ENCODE assay signal across 21 mouse cellular contexts in the genomic region with DNA sequence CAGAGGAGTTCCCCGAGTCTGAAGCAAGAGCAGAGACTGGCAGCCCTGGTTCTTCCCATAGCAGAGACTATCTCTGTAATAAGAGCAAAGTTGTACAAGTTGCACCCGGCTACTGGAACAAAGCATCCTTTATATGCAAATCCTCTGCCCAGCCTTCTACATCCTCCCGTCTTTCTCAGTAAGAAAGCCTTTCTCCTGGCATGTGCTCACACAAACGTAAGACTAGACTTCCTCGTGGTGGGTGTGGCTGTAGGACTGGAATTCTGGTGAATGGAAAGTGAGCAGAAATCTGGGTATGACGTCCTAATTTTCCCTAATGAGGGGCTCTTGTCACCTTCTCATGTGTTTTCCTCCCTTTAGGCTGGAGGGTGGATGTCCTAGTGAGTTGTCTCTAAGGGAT.
DNase-seq lines count a peak whose midpoint lies in the region; ATAC-seq and TF ChIP-seq lines count a peak whose summit lies in the region.
"Had no signal": no experiment of that assay in that cellular context is flagged by ENCODE, and none has a peak within 500 bp of the region (broad histone marks: within the 10 kb centered on the region; RNA-seq: fewer than 3 reads in every experiment).

No protein-coding gene starts in this region.

- H3K27ac ChIP-seq in stomach, embryonic 16.5 days (ENCODE audit: low read length), result 0 out of 2 replicates have a peak overlapping the region, but pooled peaks have one; percentile 4
- H3K27ac ChIP-seq in stomach, postnatal 0 days (replicated peaks), result no peak overlapping the region
- H3K27ac ChIP-seq in embryonic fibroblast, embryonic 13.5 days (ENCODE audit: insufficient read depth, low read length), result peak overlapping the region; percentile 88
- H3K27ac ChIP-seq: embryonic facial prominence, embryonic 15.5 days; forebrain, embryonic 12.5 days; heart, embryonic 13.5 days; hindbrain, embryonic 15.5 days had no signal

- H3K9me3 ChIP-seq in stomach, embryonic 16.5 days (replicated peaks; ENCODE audit: control insufficient read depth, low read length), result no peaks in the 10 kb centered on the region
- no peaks in the 10 kb centered on the region for H3K9me3 ChIP-seq in stomach, postnatal 0 days (ENCODE audit: control insufficient read depth, low read length)
- H3K9me3 ChIP-seq: embryonic facial prominence, embryonic 15.5 days; forebrain, embryonic 12.5 days; heart, embryonic 13.5 days; hindbrain, embryonic 15.5 days had no signal

- TF ChIP-seq EP300 in stomach, postnatal 0 days (optimal IDR thresholded peaks at IDR 0.05), result no peak

- 57% methylated on average over 6 of the region's 6 CpGs for WGBS in stomach, embryonic 16.5 days
- WGBS in stomach, postnatal 0 days, result 45% methylated on average over 6 of the region's 6 CpGs

- TF ChIP-seq POLR2A in embryonic fibroblast, embryonic 13.5 days (IDR thresholded peaks at IDR 0.05; ENCODE audit: low read depth, low read length), result no peak

- H3K4me1 ChIP-seq in stomach, embryonic 16.5 days (ENCODE audit: control insufficient read depth, insufficient read depth, low read length), result no peaks in the 10 kb centered on the region
- H3K4me1 ChIP-seq in stomach, postnatal 0 days (replicated peaks; ENCODE audit: control insufficient read depth, insufficient read depth), result no peaks in the 10 kb centered on the region
- H3K4me1 ChIP-seq in embryonic fibroblast, embryonic 13.5 days (ENCODE audit: control insufficient read depth, insufficient read depth, low read length), result peaks cover 27% of the 10 kb centered on the region
- H3K4me1 ChIP-seq: embryonic facial prominence, embryonic 15.5 days; forebrain, embryonic 12.5 days; heart, embryonic 13.5 days; hindbrain, embryonic 15.5 days had no signal

- H3K9ac ChIP-seq in stomach, embryonic 16.5 days (ENCODE audit: low read length), result no peak overlapping the region
- no peak overlapping the region for H3K9ac ChIP-seq in stomach, postnatal 0 days (ENCODE audit: low read length)
- H3K9ac ChIP-seq: embryonic facial prominence, embryonic 15.5 days; forebrain, embryonic 12.5 days; heart, embryonic 13.5 days; hindbrain, embryonic 15.5 days had no signal

- H3K4me3 ChIP-seq in stomach, embryonic 16.5 days (replicated peaks; ENCODE audit: low read length), result no peak overlapping the region
- no peak overlapping the region for H3K4me3 ChIP-seq in stomach, postnatal 0 days (ENCODE audit: low read depth, low read length)
- H3K4me3 ChIP-seq in embryonic fibroblast, embryonic 13.5 days (ENCODE audit: insufficient read depth, low read length), result no peak overlapping the region
- H3K4me3 ChIP-seq: embryonic facial prominence, embryonic 15.5 days; forebrain, embryonic 12.5 days; heart, embryonic 13.5 days; hindbrain, embryonic 15.5 days had no signal

- no peak for DNase-seq in stomach, postnatal 0 days (ENCODE audit: low spot score)
- peak; percentile 17 for DNase-seq in Muller cell, postnatal 12 days (ENCODE audit: inconsistent ontology term)
- DNase-seq in kidney, adult 8-10 months, result no peak
- no peak for DNase-seq in cerebellum, adult 9-11 months
- DNase-seq: adrenal gland, postnatal 14 days; cerebellum, adult 11-12 months; cerebellum, adult 9-10 months; cerebellum, postnatal 36 days; gastrocnemius, postnatal 14 days; heart, postnatal 36 days had no signal

- no peak overlapping the region for H3K4me2 ChIP-seq in stomach, embryonic 16.5 days (ENCODE audit: low read depth, low read length)
- no peak overlapping the region for H3K4me2 ChIP-seq in stomach, postnatal 0 days (replicated peaks; ENCODE audit: low read depth)
- H3K4me2 ChIP-seq: embryonic facial prominence, embryonic 15.5 days; forebrain, embryonic 12.5 days; heart, embryonic 13.5 days; hindbrain, embryonic 15.5 days had no signal

- no peaks in the 10 kb centered on the region for H3K27me3 ChIP-seq in stomach, embryonic 16.5 days (ENCODE audit: control insufficient read depth, insufficient read depth, low read length)
- no peaks in the 10 kb centered on the region for H3K27me3 ChIP-seq in stomach, postnatal 0 days (ENCODE audit: control insufficient read depth, insufficient read depth, low read length)
- H3K27me3 ChIP-seq: embryonic facial prominence, embryonic 15.5 days; hindbrain, embryonic 15.5 days had no signal

- no peak for ATAC-seq in stomach, embryonic 16.5 days (ENCODE audit: insufficient read depth, low FRiP score)
- no peak for ATAC-seq in stomach, postnatal 0 days (ENCODE audit: low FRiP score, low TSS enrichment)
- ATAC-seq in megakaryocyte progenitor cell, adult 5-6 weeks (replicated peaks; ENCODE audit: poor library complexity), result no peak
- ATAC-seq: activated CD4-positive, CD25-positive, alpha-beta regulatory T cell, adult 4 months; CD4-positive, CD25-positive, alpha-beta regulatory T cell, adult 4 months; forebrain, embryonic 16.5 days; intestine, embryonic 16.5 days had no signal

- H3K36me3 ChIP-seq in stomach, embryonic 16.5 days (ENCODE audit: control insufficient read depth, insufficient read depth, low read length), result no peaks in the 10 kb centered on the region; the same call in 1 of the 2 replicates
- H3K36me3 ChIP-seq in stomach, postnatal 0 days (ENCODE audit: control insufficient read depth, insufficient read depth, low read length), result peaks cover 7% of the 10 kb centered on the region; the same call in 1 of the 2 replicates
- H3K36me3 ChIP-seq: embryonic facial prominence, embryonic 15.5 days; forebrain, embryonic 12.5 days; hindbrain, embryonic 15.5 days had no signal

- no peak for TF ChIP-seq CTCF in stomach, postnatal 0 days (IDR thresholded peaks at IDR 0.05; ENCODE audit: low read depth)
- no peak for TF ChIP-seq CTCF in embryonic fibroblast, embryonic 13.5 days (IDR thresholded peaks at IDR 0.05; ENCODE audit: borderline replicate concordance, insufficient read depth, low read length)
